Mouse (Mus musculus): ENCODE results near the gene Plcxd2.

The Plcxd2 gene

GRCm38 (mm10) chr16:45940701-45941100 is 69.3 kb downstream of the Plcxd2 start:
- no peak for DNase-seq (ENCODE audit: low spot score in 2 of 2)

- no peak for DNase-seq (ENCODE audit: low spot score in 2 of 2)
Measured at GRCm38 (mm10) chr16:45939436-45939835, 70.6 kb downstream of the Plcxd2 start.

DNA sequence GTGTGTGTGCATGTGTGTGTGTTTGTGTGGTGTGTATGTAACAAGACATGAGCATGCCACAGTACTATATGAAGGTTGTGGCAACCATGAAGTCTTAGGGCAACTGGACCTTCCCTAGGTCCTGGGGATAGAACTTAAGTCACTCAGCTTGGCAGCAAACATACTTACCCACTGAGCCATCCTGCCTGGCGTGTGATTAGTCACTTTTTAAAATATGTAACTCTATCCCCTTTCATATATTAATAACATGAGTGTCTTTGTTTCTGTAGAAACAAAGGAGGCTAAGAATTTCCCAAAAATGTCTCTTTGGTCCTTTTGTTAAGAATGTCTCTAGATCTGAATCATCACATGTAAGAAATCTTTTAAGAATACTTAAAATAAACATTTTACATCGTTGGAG is 72.6 kb downstream of the Plcxd2 start:
- DNase-seq (ENCODE audit: low spot score in 2 of 2): no peak

DNA sequence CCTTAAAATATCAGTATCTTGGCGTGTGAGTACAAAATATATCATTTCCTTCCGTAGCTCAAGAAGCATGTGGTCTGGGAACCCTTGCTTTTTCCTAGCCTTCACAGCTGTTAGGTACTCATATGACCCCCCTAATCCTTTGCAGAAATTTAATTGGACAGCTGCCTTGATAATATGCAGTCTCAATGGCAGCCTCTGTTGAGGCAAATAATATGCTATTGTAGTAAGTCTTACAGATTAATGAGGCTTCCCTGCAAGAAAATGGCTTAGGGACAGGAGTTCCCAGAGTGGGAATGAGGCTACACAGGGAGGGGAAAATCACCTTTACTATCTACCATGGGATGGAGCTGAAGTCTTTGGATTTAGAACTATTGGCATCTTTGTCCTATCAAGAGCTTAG is 73.5 kb downstream of the Plcxd2 start:
- no peak for DNase-seq (ENCODE audit: low spot score in 2 of 2)

- DNase-seq (ENCODE audit: low spot score in 2 of 2): no peak
Measured at GRCm38 (mm10) chr16:45935956-45936483, 74.0 kb downstream of the Plcxd2 start.

- DNase-seq (ENCODE audit: low spot score in 2 of 2): no peak
Measured at GRCm38 (mm10) chr16:45934721-45935407, 75.2 kb downstream of the Plcxd2 start.

DNA sequence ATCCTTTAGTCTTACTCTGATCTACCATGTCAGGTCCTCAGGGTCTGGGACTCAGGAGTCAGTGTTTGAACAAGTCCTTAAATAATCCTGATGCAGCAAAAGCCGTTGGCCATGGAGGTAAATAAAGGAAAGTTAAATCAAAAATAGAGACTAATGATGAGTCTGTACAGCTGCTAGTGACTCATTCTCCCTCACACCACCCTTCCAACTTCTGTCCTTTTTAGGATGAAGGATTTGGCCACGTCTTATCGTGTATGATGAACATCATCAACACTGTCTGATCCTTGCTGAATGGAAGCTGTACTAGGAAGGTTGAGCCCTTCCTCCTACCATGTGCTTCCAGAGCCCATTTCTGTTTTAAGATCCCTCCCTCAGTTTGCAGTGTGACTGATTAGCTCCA is 79.7 kb downstream of the Plcxd2 start:
- no peak for DNase-seq (ENCODE audit: low spot score in 2 of 2)

DNA sequence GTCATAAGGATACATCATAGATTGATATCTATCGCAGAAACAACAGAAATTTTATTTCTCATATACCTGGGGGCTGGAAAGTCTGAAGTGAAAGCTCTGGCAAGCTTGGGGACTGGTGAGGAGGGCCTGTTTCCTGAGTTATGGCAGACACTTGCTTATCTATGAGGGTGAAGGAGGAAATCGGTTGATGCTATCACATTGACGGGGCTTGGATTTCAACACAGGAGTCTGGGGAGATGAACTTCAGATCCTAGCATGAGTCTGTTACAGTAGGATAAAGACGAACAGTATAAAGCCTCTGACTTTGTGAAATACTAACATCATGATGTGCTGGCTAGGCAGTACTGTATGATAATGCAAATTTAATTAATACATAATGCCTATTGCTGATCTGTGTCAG is 81.9 kb downstream of the Plcxd2 start:
- DNase-seq (ENCODE audit: low spot score in 2 of 2): no peak

GRCm38 (mm10) chr16:45927601-45928000 is 82.4 kb downstream of the Plcxd2 start:
- no peak for DNase-seq (ENCODE audit: low spot score in 2 of 2)

DNA sequence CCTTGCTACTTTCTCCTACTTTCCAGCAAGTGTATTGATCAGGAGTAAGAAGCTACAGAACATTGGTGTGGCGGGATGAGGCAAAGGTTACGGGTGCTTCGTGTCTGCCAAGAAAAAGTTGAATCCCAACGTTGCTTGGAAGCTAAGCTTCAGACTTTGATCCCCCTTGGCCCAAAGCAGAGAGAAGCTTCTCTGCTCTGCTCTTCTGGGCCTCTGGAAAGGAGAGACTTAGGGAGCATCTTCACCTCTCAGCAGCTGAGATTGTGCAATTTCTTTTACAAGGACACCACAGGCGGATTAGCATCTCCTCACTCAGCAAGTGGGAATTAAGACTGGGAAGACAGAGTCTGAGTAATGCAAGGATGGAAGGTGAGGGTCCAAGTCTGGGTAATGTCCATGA is 83.1 kb downstream of the Plcxd2 start:
- no peak for DNase-seq (ENCODE audit: low spot score in 2 of 2)

DNA sequence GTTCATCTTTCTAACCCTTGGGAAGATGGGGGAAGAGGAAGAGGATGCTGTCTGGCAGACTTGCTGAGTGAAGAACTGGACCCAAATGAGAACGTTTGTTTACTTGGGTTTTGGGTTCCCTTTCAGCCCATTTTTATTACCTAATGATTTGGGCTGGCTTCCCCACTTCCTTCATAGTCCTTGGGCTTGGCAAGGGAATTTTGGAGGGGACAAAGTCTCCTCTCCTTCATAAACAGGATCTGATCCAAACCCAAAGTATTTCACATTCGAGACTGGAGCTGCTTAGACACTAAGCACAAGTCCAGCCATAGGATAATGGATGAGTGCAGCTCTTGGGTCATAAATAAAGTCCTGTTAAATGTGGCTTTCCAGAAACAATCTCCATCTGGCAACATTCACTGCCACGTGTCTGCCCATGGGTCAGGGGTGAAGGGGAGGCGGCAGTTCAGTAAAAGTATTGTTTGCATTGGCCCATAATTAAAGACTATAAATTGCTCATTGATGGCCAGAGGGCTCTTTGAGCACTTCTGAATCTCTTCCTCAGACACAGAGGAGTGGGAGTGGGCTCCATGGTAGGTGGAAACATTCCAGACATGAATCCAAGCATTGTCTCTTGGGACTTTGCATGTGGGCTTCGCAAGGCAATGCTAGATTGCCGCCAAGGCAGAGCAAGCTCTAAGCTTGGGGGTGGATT is 86.1 kb downstream of the Plcxd2 start:
- DNase-seq (ENCODE audit: low spot score in 2 of 2): no peak

DNA sequence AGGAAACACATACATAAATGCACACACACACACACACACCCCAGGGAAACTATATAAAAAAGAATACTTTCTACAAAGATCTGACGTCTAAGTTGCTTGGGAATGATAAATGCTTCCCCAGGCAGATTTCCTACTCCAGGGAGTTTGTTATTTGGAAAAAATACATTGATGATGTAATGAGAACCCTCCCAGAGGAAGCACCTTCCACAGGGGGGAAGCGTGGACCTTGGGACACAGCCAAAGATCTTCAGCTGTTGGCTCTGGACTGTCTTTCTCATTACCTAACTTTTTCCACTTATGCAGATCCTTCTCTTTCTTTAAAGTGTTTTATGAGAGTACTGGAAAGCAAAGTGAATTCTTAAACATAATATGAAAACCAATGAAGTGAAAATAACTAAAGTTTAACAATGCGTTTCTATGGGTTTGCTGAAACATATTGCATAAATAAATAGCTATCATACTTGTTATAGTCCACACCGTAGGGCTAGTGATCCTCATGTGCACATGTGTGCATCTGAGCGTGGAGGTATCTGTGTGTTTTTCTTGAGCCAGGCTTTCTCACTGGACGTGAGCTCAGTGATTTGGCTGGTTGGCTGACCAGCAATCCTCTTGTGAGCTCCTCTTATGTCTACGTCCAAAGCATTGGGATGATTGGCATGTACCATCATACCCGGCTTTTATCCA is 87.3 kb downstream of the Plcxd2 start:
- no peak for DNase-seq (ENCODE audit: low spot score in 2 of 2)

GRCm38 (mm10) chr16:45919572-45919971 is 90.4 kb downstream of the Plcxd2 start:
- DNase-seq (ENCODE audit: low spot score in 2 of 2): no peak

All from spleen, postnatal 36 days (tissue).